Mouse (Mus musculus) adipocyte (in vitro differentiated cells): Measurements from ENCODE around the gene Map3k4.
"Not testable (repeated sequence)": the region's sequence is repeated elsewhere in the genome, so short reads cannot be mapped to it uniquely, and the experiment has no call there.

Experiments used
- DNase-seq: peaks from one replicate; pipeline ENCODE4 v3.0.0-alpha.2; 2016; ENCODE audit warnings: low spot score

The Map3k4 gene

GRCm38 (mm10) chr17:12307251-12308135, 11.1 kb downstream of the Map3k4 start:
- DNase-seq = no peak

GRCm38 (mm10) chr17:12304658-12305057, 13.9 kb downstream of the Map3k4 start:
- no peak for DNase-seq

GRCm38 (mm10) chr17:12300896-12301706, 17.5 kb downstream of the Map3k4 start:
- DNase-seq = peak; percentile 18

DNA sequence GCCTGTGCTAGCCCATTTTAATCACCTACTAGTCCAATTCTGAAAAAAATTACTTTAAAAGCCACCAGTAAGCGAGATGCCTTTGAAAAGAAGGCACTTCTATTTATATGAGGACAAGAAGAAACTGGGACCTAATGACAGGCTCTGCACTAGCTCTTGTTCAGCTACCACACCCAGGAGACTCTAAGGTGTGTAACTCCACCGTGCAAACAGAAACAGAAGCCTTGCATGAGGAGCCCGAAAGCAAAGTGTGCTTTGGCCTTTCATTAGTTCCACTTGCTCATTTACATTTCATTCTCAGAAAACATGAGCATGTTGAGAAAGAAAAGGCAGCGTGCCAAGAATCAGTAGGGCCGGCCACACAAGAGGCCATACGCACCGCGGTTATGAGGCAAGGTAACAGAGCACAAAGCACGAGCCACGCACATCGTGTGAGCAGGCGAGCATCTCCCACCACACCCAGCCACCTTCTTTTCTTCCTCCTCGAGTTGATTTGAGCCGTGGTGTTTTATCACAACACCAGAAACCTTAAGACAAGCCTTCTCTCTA, 18.4 kb downstream of the Map3k4 start:
- peak; percentile 21 for DNase-seq

- DNase-seq = no peak
These were observed 19.2 kb downstream of the Map3k4 start for GRCm38 (mm10) chr17:12299371-12299770.

- no peak for DNase-seq
These were observed 20.6 kb downstream of the Map3k4 start for GRCm38 (mm10) chr17:12297978-12298377.

DNA sequence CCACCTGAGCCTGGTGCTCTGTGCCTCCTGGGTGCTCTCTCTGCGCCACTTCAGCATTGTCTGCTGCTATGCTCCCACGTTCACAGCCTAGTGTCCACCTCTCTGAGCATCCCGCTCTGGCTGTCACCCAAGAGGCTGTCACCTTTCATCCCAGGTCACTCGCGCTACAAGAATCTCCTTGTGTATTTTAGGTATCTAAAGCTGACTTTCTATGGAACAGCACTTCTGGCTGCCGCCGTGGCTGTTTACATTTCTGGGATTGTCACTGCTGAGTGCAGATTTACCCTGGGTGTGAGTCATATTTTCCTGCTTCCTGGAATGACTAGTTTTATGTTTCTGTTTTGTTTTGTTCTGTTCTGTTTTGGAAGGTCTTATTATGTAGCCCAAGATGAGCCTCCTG, 21.3 kb downstream of the Map3k4 start:
- DNase-seq = no peak

DNA sequence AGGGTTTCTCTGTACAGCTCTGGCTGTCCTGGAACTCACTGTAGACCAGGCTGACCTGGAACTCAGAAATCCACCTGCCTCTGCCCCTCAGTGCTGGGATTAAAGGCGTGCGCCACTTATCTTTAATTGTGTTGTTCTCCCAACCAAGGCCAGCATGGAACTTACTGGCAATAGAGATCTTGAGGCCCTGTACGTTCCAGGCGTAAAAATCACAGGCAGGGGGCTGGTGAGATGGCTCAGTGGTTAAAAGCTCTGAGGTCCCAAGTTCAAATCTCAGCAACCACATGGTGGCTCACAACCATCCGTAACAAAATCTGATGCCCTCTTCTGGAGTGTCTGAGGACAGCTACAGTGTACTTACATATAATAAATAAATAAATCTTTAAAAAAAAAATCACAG, 22.7 kb downstream of the Map3k4 start:
- not testable (repeated sequence) for DNase-seq

DNA sequence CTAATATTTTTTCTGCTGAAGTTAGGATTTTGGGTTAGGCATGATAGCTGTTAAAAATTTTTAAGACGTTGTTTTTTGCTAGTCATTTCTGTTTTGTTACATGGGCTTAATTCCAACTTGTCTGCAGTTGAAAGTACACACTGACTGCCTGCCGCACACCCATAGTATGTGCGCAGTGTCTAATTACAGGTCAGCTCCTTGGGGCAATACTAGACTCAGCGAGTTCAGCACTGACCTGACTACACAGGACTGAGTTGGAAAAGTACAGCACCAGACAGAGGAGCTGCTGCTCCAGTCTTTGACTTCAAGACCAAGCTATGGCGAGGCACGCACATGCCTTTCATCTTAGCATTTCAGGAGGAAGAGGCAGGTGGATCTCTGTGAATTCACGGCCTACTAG, 24.2 kb downstream of the Map3k4 start:
- no peak for DNase-seq

GRCm38 (mm10) chr17:12293571-12293970, 25.0 kb downstream of the Map3k4 start:
- no peak for DNase-seq

GRCm38 (mm10) chr17:12292877-12293276, 25.7 kb downstream of the Map3k4 start:
- no peak for DNase-seq

- no peak for DNase-seq
These were observed 26.2 kb downstream of the Map3k4 start for GRCm38 (mm10) chr17:12292356-12292755.

GRCm38 (mm10) chr17:12291151-12291550, 27.4 kb downstream of the Map3k4 start:
- no peak for DNase-seq

GRCm38 (mm10) chr17:12290735-12291134, 27.9 kb downstream of the Map3k4 start:
- DNase-seq = peak; percentile 88

DNA sequence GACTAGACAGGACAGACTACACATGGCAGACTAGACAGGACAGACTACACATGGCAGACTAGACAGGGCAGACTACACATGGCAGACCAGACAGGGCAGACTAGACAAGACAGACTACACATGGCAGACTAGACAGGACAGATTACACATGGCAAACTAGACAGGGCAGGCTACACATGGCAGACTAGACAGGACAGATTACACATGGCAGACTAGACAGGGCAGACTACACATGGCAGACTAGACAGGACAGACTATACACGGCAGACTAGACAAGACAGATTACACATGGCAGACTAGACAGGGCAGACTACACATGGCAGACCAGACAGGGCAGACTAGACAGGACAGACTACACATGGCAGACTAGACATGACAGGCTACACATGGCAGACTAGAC, 28.8 kb downstream of the Map3k4 start:
- not testable (repeated sequence) for DNase-seq

GRCm38 (mm10) chr17:12288871-12289270, 29.7 kb downstream of the Map3k4 start:
- no peak for DNase-seq

- DNase-seq = no peak
These were observed 38.8 kb downstream of the Map3k4 start for GRCm38 (mm10) chr17:12279810-12280209.

- DNase-seq = no peak
These were observed 40.5 kb downstream of the Map3k4 start for GRCm38 (mm10) chr17:12278073-12278472.

- DNase-seq = no peak
These were observed 41.3 kb downstream of the Map3k4 start for GRCm38 (mm10) chr17:12277297-12277696.

DNA sequence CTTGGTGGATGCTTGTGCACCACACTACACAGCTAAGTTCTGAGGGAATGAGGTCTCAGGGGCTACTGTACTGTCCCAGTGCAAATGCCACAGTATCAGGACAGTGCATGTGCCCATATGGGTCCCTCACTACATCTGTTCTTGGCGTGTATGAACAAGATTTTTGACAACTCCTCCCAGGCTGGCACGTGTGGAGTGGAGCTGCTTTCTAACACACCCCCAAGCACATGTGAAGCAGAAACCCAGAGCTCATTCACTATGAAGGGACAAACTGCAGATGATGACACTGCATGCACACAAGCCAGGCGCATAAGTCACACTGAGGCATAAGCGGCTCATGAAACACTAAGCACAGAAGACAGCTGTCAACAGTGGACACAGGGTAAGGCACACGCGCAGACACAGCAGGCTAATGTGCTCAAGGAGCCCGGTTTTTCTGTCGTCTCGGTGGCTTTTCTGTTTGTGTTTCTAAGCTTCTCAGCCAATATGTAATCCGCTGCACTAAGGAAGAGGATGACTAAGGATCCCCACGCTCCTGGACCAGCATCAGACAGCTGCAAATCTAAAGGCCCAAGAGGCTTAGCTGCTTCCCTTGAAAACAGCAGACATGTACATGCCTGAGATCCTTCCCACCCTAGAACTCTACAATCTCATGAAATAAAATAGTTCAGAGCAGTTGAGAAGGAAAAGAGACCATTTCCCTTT, 41.9 kb downstream of the Map3k4 start:
- DNase-seq = no peak

GRCm38 (mm10) chr17:12275756-12276155, 42.8 kb downstream of the Map3k4 start:
- no peak for DNase-seq

DNA sequence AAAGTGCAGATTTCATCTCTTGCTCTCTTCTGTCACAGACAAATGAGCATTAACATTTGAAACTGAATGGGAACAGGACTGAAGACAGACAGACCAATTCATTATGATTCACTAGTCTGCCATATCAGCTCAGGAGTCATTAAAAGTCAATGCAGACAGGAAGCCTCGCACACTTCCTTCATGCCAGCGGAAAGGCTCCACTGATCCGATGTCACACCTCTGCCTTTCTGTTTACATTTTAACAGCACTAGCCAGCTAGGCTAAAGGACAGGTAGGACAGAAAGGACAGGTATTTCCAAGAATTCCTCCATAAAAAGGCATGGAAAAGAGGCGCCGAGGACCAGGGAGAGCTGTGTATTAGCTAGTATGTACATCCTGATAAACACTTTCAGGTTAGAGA, 45.6 kb downstream of the Map3k4 start:
- DNase-seq = no peak
